Mouse (Mus musculus) bone marrow macrophage, adult 2 months (primary cell): ENCODE results near the gene Mtmr3. TPM values are rescaled to one million over a fixed set of nuclear protein-coding genes. Genes with fewer than 3 reads are reported as not detected.

Experiments used
- H3K27ac ChIP-seq: 2 replicates; pipeline ENCODE4 v1.5.1; 2012; ENCODE audit warnings: low read depth, low read length; ENCODE audit not compliant: insufficient read depth
- H3K4me1 ChIP-seq: 2 replicates; pipeline ENCODE4 v1.6.1; 2012; ENCODE audit warnings: low read length; ENCODE audit not compliant: control insufficient read depth, insufficient read depth
- H3K4me3 ChIP-seq: 2 replicates; pipeline ENCODE4 v1.5.1; 2012; ENCODE audit warnings: mild to moderate bottlenecking, low read length, moderate library complexity; ENCODE audit not compliant: insufficient read depth
- CTCF ChIP-seq: IDR thresholded peaks from 2 replicates; pipeline ENCODE4 v1.5.1; 2012; ENCODE audit warnings: low read depth, mild to moderate bottlenecking, low read length, moderate library complexity
- POLR2A ChIP-seq: IDR thresholded peaks from 2 replicates; pipeline ENCODE4 v1.6.1; 2012; ENCODE audit warnings: mild to moderate bottlenecking, low read depth, low read length, borderline replicate concordance
- polyA plus RNA-seq: library from polyadenylated mRNA; stranded (reverse); fragments of >200 nt; gene quantifications from 2 replicates; pipeline ENCODE4 v1.2.4, GENCODE M21; 2012; ENCODE audit not compliant: missing spikeins, insufficient read depth, insufficient read length

The Mtmr3 gene
- polyA plus RNA-seq, 1 experiment, result 43.5 TPM

- TF ChIP-seq POLR2A (no peak), CTCF (no peak)
- Histone ChIP-seq H3K4me1 (peaks cover 8% of the 10 kb centered on the region), H3K27ac (no peak overlapping the region), H3K4me3 (no peak overlapping the region)
Observed at GRCm38 (mm10) chr11:4497501-4498118, 97.1 kb downstream of the Mtmr3 start.

DNA sequence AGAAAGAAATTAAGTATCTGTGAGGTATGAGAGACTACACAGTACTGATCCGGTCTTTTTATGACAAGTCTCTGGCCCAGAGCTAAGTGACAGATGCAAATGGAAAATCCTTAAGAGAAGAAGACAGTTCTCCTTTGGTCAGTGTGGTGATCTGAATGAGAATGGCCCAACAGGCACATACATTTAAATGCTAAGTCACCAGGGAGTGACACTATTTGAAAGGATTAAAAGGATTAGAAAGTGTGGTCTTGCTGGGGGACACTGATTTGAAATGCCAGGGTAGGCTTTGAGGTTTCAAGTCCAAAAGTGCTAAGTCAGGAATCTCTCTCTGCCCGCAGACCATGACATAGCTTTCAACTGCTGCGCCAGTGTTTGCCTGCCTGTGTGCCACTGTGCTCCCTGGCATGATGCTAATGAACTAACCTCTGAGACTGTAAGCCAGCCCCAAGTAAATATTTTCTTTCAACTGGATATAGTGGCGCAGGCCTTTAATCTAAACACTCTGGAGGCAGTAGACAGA is 99.6 kb downstream of the Mtmr3 start:
- TF ChIP-seq POLR2A, result no peak
- TF ChIP-seq CTCF, result no peak
- Histone ChIP-seq H3K27ac (no peak overlapping the region), H3K4me3 (no peak overlapping the region), H3K4me1 (no peaks in the 10 kb centered on the region)

DNA sequence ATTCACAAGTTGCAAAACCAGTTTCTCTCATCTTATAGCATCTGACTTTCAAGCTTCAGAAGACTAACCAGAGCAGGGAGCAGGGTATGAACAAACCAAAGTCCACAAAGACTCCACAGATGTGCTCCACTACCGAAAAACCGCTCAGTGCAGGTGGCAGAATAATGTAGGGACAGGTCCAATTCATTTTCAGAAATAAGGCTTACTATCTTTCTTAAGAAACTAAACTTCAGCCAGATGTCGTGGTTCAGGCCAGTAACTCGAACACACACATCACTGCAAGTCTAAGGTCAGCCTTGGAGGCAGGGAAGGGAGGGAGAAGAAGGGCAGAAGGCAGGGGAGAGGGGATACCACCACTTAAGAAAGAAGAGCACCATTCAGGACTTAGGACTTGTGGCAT is 105.5 kb downstream of the Mtmr3 start:
- TF ChIP-seq POLR2A (no peak), CTCF (no peak)
- Histone ChIP-seq H3K4me3 (no peak overlapping the region), H3K4me1 (no peaks in the 10 kb centered on the region), H3K27ac (no peak overlapping the region)

DNA sequence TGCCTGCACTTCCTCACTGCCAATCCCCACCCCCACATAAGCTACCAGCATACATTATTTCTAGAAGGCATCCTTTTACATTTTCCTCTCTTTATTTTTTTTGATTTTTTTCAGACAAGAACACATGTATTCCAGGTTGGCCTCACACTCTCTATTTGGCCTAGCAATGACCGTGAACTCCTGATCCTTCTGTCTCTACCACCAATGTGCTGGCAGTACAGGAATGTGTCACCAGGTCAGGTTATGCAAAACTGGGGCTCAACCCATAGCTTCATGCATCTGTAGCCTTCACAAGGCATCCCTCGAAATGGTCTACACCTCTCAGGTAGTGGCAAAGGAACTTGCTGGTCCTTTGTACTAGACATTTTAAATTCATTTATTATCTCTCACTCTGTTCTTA is 105.9 kb downstream of the Mtmr3 start:
- Histone ChIP-seq H3K4me3 (no peak overlapping the region), H3K27ac (no peak overlapping the region), H3K4me1 (no peaks in the 10 kb centered on the region)
- TF ChIP-seq POLR2A (no peak), CTCF (no peak)

DNA sequence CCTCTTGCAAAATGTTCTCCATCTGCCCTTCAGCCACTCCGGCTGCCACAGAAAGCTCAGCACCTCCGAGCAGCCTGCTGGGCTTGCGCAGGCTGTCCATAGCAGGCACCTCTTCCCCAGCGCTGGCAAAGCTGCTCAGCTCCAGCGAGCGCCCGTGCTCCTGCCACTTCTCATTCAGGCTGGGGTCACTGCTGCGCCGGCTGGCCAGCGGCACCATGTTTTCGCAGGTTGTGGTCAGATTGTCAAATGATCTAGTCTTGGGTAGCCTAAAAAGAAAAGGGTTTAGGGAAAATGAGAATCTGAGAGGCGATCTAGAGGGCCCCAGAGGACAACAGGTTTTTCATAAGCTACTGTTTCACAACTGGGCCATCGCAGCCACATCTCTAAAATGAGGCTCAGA is 106.3 kb downstream of the Mtmr3 start:
- TF ChIP-seq CTCF (no peak), POLR2A (no peak)
- H3K27ac ChIP-seq, result no peak overlapping the region
- no peak overlapping the region for H3K4me3 ChIP-seq
- no peaks in the 10 kb centered on the region for H3K4me1 ChIP-seq

DNA sequence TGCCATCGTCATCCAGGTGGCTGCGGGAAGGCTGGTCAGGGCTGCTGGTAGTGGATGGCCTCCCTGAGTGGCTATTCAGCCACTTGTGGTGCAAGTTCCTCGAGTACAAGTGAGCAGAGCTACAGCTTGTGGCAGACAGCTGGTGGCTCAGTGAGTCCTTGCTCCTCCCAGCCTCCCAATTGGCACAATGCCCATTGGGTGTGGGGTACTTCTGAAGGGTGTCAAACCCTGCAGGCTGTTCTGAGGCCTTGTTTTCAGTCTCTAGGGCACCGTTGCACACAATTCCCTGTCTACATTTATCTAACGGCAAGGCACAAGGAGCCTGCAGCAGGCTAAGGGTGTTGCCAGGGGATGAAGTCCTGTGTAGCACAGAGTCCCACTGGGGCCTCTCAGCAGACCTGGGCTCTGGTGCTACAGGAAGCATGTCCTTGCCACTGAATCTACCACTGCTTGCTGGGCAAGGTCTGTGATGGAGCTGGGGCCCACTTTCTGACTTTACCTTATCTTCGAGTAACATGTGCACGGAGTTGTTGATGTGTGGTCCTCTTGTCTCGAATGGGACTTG is 107.2 kb downstream of the Mtmr3 start:
- Histone ChIP-seq H3K27ac (no peak overlapping the region), H3K4me3 (no peak overlapping the region), H3K4me1 (no peaks in the 10 kb centered on the region)
- no peak for TF ChIP-seq CTCF
- TF ChIP-seq POLR2A, result no peak

GRCm38 (mm10) chr11:4484541-4484940 is 110.1 kb downstream of the Mtmr3 start:
- no peak overlapping the region for H3K27ac ChIP-seq
- no peak for TF ChIP-seq CTCF
- no peak for TF ChIP-seq POLR2A
- H3K4me3 ChIP-seq, result no peak overlapping the region
- H3K4me1 ChIP-seq, result no peaks in the 10 kb centered on the region

DNA sequence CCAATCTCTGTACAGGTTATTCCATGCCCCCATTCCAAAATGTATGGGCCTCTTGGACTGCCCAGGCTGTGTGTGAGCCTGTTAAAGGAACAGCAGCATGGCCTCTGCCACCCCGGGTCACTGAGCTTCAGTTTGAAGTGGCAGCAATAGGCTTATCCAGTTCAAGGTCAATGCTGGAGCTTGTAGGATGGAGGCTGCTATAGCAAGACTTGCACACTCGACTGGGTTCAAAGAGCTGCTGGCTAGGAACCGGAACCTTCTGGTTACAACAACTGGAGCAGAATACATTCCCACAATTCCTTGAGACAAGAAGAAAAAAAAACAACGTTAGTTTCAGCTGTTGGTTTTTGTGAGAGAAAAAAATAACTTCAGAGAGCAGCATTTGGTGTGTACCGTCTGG is 112.0 kb downstream of the Mtmr3 start:
- no peaks in the 10 kb centered on the region for H3K4me1 ChIP-seq
- no peak overlapping the region for H3K4me3 ChIP-seq
- TF ChIP-seq POLR2A (no peak), CTCF (no peak)
- H3K27ac ChIP-seq, result no peak overlapping the region

DNA sequence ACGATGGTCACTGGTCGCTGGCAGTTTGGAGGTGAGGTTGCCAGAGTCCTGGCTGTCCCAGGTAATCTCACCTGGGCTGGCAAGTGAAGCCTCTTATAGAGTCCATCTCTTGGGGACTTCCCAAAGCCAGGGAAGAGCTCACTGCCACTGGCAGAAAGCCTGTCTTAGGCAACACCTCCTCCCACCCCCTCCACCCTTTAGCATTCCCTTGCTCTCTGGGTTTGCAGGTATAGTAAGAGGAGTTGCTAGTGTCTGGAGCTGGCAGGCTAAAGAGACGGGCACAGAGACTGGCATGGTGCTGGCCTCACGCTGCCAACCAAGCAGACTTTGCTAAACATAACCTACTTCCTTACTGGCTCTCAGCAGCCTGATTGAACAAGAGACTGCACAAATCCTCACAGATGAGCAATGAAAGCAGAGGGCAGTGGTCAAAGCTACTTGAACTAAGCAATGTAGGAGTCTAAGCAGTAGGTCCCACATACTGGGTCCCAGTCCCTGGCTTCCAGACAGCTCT is 118.4 kb downstream of the Mtmr3 start:
- H3K4me1 ChIP-seq, result peaks cover 7% of the 10 kb centered on the region; the same call in 1 of the 2 replicates
- no peak for TF ChIP-seq CTCF
- TF ChIP-seq POLR2A, result no peak
- no peak overlapping the region for H3K4me3 ChIP-seq
- H3K27ac ChIP-seq, result no peak overlapping the region

DNA sequence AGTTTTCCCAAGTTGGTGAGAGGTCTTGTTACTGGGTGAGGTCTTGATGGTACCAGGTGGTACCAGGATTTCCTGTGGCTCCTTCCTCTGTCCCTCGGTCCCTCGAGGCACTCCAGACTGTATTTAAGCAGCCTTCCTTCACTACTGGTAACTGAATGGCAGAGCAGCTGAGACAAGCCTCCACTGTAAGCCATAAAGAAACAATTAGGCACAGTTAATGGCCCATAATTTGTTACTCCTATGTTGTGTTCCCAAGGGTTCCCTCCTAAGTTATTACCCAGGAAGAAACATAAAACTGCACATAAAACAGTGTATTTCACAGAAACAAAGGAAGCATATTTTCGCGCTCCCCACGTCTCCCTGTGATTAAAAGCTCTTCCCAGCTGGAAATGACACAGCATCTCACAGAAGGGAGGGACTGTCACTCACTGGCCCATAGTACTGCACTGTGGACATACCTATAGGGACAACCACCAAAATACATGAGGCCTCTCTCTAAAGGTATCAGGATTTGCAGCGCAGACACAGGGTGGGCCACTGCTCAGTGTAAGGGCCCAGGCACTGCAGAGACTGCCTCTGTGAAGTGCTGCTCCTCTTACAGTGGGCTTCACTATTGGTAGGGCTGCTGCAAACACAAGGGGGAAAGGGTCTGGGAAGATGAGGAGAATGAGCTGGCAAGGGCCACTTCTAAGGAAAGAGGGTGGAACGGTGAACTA is 122.0 kb downstream of the Mtmr3 start:
- Histone ChIP-seq H3K4me3 (no peak overlapping the region), H3K4me1 (peaks cover 7% of the 10 kb centered on the region; the same call in 1 of the 2 replicates), H3K27ac (no peak overlapping the region)
- no peak for TF ChIP-seq POLR2A
